Mouse (Mus musculus): ENCODE results near the gene Il12rb1. TPM values are rescaled to one million over a fixed set of nuclear protein-coding genes. Genes with fewer than 3 reads are reported as not detected.
A peak's percentile ranks its signal among the peaks of the same experiment; 100 is the strongest.

Il12rb1 gene
- polyA plus RNA-seq, 1 experiment from 2014 or later: not detected

- Histone ChIP-seq H3K36me3 (ENCODE audit: control insufficient read depth, insufficient read depth, low read length) (no peaks in the 10 kb centered on the region), H3K27ac (ENCODE audit: low read depth, low read length) (no peak overlapping the region), H3K4me1 (replicated peaks; ENCODE audit: control insufficient read depth, insufficient read depth, low read length) (0 out of 2 replicates have a peak, but pooled peaks cover 4% of the 10 kb centered on the region), H3K9ac (ENCODE audit: low read length) (peak overlapping the region; percentile 23; the same call in 1 of the 2 replicates), H3K4me2 (ENCODE audit: low read depth, low read length, severe bottlenecking) (no peak overlapping the region), H3K27me3 (ENCODE audit: control insufficient read depth, insufficient read depth, low read length) (no peaks in the 10 kb centered on the region; the same call in 1 of the 2 replicates), H3K4me3 (ENCODE audit: low read depth, low read length) (no peak overlapping the region), H3K9me3 (ENCODE audit: control insufficient read depth, low read length) (no peaks in the 10 kb centered on the region)
- ATAC-seq (replicated peaks; ENCODE audit: low FRiP score) (no peak), DNase-seq (ENCODE audit: low spot score) (no peak)
- 60% methylated on average over 6 of the region's 6 CpGs for WGBS
Measured at GRCm38 (mm10) chr8:70851837-70852236, 43.6 kb downstream of the Il12rb1 start.

- WGBS: 89% methylated on average over 41 of the region's 41 CpGs
- ATAC-seq (replicated peaks; ENCODE audit: low FRiP score): no peak
Measured at GRCm38 (mm10) chr8:70852595-70853231, 44.5 kb downstream of the Il12rb1 start.

GRCm38 (mm10) chr8:70853863-70854262 is 45.6 kb downstream of the Il12rb1 start:
- ATAC-seq (replicated peaks; ENCODE audit: low FRiP score): no peak
- WGBS: 93% methylated on average over 2 of the region's 2 CpGs

More at GRCm38 (mm10) chr8:70852595-70853231, 44.5 kb downstream of the Il12rb1 start:
- Histone ChIP-seq H3K36me3 (ENCODE audit: control insufficient read depth, insufficient read depth, low read length) (no peaks in the 10 kb centered on the region), H3K4me1 (replicated peaks; ENCODE audit: control insufficient read depth, insufficient read depth, low read length) (peaks cover 8% of the 10 kb centered on the region; the same call in 1 of the 2 replicates), H3K4me2 (ENCODE audit: low read depth, low read length, severe bottlenecking) (no peak overlapping the region), H3K9me3 (ENCODE audit: control insufficient read depth, low read length) (no peaks in the 10 kb centered on the region), H3K9ac (ENCODE audit: low read length) (no peak overlapping the region), H3K27ac (ENCODE audit: low read depth, low read length) (no peak overlapping the region), H3K4me3 (ENCODE audit: low read depth, low read length) (no peak overlapping the region), H3K27me3 (ENCODE audit: control insufficient read depth, insufficient read depth, low read length) (no peaks in the 10 kb centered on the region; the same call in 1 of the 2 replicates)
- no peak for DNase-seq (ENCODE audit: low spot score)

GRCm38 (mm10) chr8:70856028-70856427 is 47.8 kb downstream of the Il12rb1 start:
- Histone ChIP-seq H3K36me3 (ENCODE audit: control insufficient read depth, insufficient read depth, low read length) (no peaks in the 10 kb centered on the region), H3K9me3 (ENCODE audit: control insufficient read depth, low read length) (no peaks in the 10 kb centered on the region), H3K27ac (ENCODE audit: low read depth, low read length) (no peak overlapping the region), H3K4me3 (ENCODE audit: low read depth, low read length) (no peak overlapping the region), H3K9ac (ENCODE audit: low read length) (no peak overlapping the region), H3K27me3 (ENCODE audit: control insufficient read depth, insufficient read depth, low read length) (no peaks in the 10 kb centered on the region; the same call in 1 of the 2 replicates), H3K4me1 (replicated peaks; ENCODE audit: control insufficient read depth, insufficient read depth, low read length) (peaks cover 11% of the 10 kb centered on the region), H3K4me2 (ENCODE audit: low read depth, low read length, severe bottlenecking) (0 out of 2 replicates have a peak overlapping the region, but pooled peaks have one; percentile 90)
- ATAC-seq (replicated peaks; ENCODE audit: low FRiP score): no peak
- DNase-seq (ENCODE audit: low spot score): no peak
- 60% methylated on average over 5 of the region's 5 CpGs for WGBS

More at GRCm38 (mm10) chr8:70853863-70854262, 45.6 kb downstream of the Il12rb1 start:
- H3K27me3 ChIP-seq (ENCODE audit: control insufficient read depth, insufficient read depth, low read length): no peaks in the 10 kb centered on the region; the same call in 1 of the 2 replicates
- no peak overlapping the region for H3K9ac ChIP-seq (ENCODE audit: low read length)
- H3K36me3 ChIP-seq (ENCODE audit: control insufficient read depth, insufficient read depth, low read length): no peaks in the 10 kb centered on the region
- H3K9me3 ChIP-seq (ENCODE audit: control insufficient read depth, low read length): no peaks in the 10 kb centered on the region
- H3K4me2 ChIP-seq (ENCODE audit: low read depth, low read length, severe bottlenecking): no peak overlapping the region
- no peak for DNase-seq (ENCODE audit: low spot score)
- H3K4me3 ChIP-seq (ENCODE audit: low read depth, low read length): no peak overlapping the region
- H3K27ac ChIP-seq (ENCODE audit: low read depth, low read length): no peak overlapping the region
- peaks cover 11% of the 10 kb centered on the region for H3K4me1 ChIP-seq (replicated peaks; ENCODE audit: control insufficient read depth, insufficient read depth, low read length)

GRCm38 (mm10) chr8:70856541-70857197 is 48.4 kb downstream of the Il12rb1 start:
- WGBS: 9% methylated on average over 33 of the region's 33 CpGs
- Histone ChIP-seq H3K27me3 (ENCODE audit: control insufficient read depth, insufficient read depth, low read length) (no peaks in the 10 kb centered on the region; the same call in 1 of the 2 replicates), H3K27ac (ENCODE audit: low read depth, low read length) (no peak overlapping the region), H3K9ac (ENCODE audit: low read length) (peak overlapping the region; percentile 52), H3K9me3 (ENCODE audit: control insufficient read depth, low read length) (no peaks in the 10 kb centered on the region), H3K4me3 (ENCODE audit: low read depth, low read length) (peak overlapping the region; percentile 39), H3K4me1 (replicated peaks; ENCODE audit: control insufficient read depth, insufficient read depth, low read length) (peaks cover 11% of the 10 kb centered on the region), H3K4me2 (ENCODE audit: low read depth, low read length, severe bottlenecking) (peak overlapping the region; percentile 90), H3K36me3 (ENCODE audit: control insufficient read depth, insufficient read depth, low read length) (no peaks in the 10 kb centered on the region)
- ATAC-seq (replicated peaks; ENCODE audit: low FRiP score): peak; percentile 82
- DNase-seq (ENCODE audit: low spot score): peak; percentile 85

- H3K4me3 ChIP-seq (ENCODE audit: low read depth, low read length): no peak overlapping the region
- no peaks in the 10 kb centered on the region for H3K36me3 ChIP-seq (ENCODE audit: control insufficient read depth, insufficient read depth, low read length)
- H3K4me1 ChIP-seq (replicated peaks; ENCODE audit: control insufficient read depth, insufficient read depth, low read length): peaks cover 13% of the 10 kb centered on the region
- H3K9me3 ChIP-seq (ENCODE audit: control insufficient read depth, low read length): no peaks in the 10 kb centered on the region
- ATAC-seq (replicated peaks; ENCODE audit: low FRiP score) (no peak), DNase-seq (ENCODE audit: low spot score) (no peak)
- WGBS: 7% methylated on average over 4 of the region's 4 CpGs
- H3K27me3 ChIP-seq (ENCODE audit: control insufficient read depth, insufficient read depth, low read length): peaks cover 2% of the 10 kb centered on the region; the same call in 1 of the 2 replicates
- no peak overlapping the region for H3K27ac ChIP-seq (ENCODE audit: low read depth, low read length)
- no peak overlapping the region; the same call in 1 of the 2 replicates for H3K9ac ChIP-seq (ENCODE audit: low read length)
- no peak overlapping the region for H3K4me2 ChIP-seq (ENCODE audit: low read depth, low read length, severe bottlenecking)
Measured at GRCm38 (mm10) chr8:70857516-70857915, 49.3 kb downstream of the Il12rb1 start.

- peak within 1 kb of the TSS; percentile 54 for H3K4me3 ChIP-seq (ENCODE audit: low read depth, low read length)
- peaks cover 25% of the 10 kb centered on the region for H3K4me1 ChIP-seq (replicated peaks; ENCODE audit: control insufficient read depth, insufficient read depth, low read length)
- DNase-seq (ENCODE audit: low spot score) (peak; percentile 80), ATAC-seq (replicated peaks; ENCODE audit: low FRiP score) (no peak)
- H3K4me2 ChIP-seq (ENCODE audit: low read depth, low read length, severe bottlenecking): peak within 1 kb of the TSS; percentile 97
- H3K9ac ChIP-seq (ENCODE audit: low read length): peak within 1 kb of the TSS; percentile 79
- H3K27ac ChIP-seq (ENCODE audit: low read depth, low read length): peak within 1 kb of the TSS; percentile 96
- no peaks in the 10 kb centered on the region for H3K9me3 ChIP-seq (ENCODE audit: control insufficient read depth, low read length)
- H3K36me3 ChIP-seq (ENCODE audit: control insufficient read depth, insufficient read depth, low read length): no peaks in the 10 kb centered on the region
- WGBS: under 1% methylated on average over 55 of the region's 55 CpGs
- H3K27me3 ChIP-seq (ENCODE audit: control insufficient read depth, insufficient read depth, low read length): peaks cover 7% of the 10 kb centered on the region
Measured at GRCm38 (mm10) chr8:70862824-70863641, 54.8 kb downstream of the Il12rb1 start, which contains the start of gene Kcnn1. Kcnn1 (minus strand) TSS chr8:70863258.
